Mouse (Mus musculus): ENCODE data around the gene Pdlim4. TPM values are rescaled to one million over a fixed set of nuclear protein-coding genes. Genes with fewer than 3 reads are reported as not detected.

Pdlim4 gene
- total and polyA plus RNA-seq, 2 experiments from 2014 or later: 30.9 to 47.9 TPM

DNA sequence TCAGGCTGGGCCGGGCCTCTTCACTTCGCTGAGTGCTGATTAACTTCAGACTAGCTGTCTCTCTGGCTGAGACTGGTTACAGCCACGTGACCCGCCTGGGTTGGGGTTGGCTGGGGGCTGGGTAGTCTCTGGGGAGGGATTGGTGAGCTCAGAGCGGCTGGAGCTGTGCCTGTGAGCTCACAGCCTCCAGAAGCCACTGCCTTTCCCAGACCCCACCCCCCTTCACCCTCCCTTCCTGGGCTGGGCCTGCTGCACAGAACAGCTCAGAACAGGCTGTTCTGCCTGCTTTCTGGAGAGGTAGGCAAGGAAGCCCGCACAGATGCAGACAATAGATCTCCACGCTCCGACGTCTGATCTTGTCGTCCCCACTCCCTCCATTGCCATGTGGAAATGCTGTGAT, 44.1 kb upstream of the Pdlim4 start:
- DNase-seq (peak; percentile 91), ATAC-seq (peak; percentile 99)
- Histone ChIP-seq H3K4me3 (ENCODE audit: low read depth, low read length) (no peak overlapping the region), H3K4me2 (ENCODE audit: low read depth) (peak overlapping the region; percentile 20), H3K9ac (peak overlapping the region; percentile 42), H3K9me3 (ENCODE audit: low read length) (no peaks in the 10 kb centered on the region), H3K27me3 (ENCODE audit: insufficient read depth, low read length) (no peaks in the 10 kb centered on the region), H3K36me3 (ENCODE audit: insufficient read depth) (no peaks in the 10 kb centered on the region), H3K27ac (ENCODE audit: low read depth, low read length) (peak overlapping the region; percentile 84), H3K4me1 (ENCODE audit: insufficient read depth) (peaks cover 10% of the 10 kb centered on the region)
- TF ChIP-seq CTCF (IDR thresholded peaks at IDR 0.05; ENCODE audit: low read depth): no peak
- WGBS: under 1% methylated on average over 10 of the region's 10 CpGs

DNA sequence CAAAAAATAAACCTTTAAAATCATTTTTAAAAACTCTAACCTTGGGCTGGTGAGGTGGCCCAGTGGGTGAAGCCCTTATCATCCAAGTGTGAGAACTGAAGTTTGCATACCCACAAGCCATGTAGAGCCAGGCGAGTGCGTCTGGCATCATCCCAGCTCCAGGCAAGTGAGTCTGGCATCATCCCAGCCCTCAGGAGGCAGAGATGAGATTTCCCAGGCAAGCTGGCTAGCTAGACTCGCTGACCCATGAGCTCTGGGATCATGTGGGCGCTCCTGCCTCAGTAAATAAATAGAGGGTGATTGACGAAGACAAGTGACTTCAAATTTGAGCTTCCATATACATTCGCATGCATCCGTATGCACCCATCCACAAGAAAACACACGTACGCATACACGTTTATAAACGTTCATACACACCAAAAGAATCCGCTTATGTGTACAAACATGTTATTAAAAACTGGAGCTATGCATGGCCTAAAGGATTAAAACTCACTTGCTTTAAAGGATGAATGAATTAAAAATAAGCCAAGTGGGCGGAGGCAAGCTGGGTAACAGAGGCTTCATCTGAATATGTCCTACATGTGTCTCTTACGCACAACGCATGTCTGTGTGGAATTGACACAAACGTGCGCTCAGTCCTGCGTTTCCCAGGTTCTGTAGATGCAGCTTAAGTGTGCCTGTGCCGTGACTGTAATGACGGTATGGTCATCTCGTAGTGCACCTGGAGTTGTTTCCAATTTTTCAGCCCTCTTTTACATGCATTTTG, 43.3 kb upstream of the Pdlim4 start:
- WGBS: 51% methylated on average over 21 of the region's 21 CpGs
- H3K27me3 ChIP-seq (ENCODE audit: insufficient read depth, low read length): no peaks in the 10 kb centered on the region
- ATAC-seq: no peak

DNA sequence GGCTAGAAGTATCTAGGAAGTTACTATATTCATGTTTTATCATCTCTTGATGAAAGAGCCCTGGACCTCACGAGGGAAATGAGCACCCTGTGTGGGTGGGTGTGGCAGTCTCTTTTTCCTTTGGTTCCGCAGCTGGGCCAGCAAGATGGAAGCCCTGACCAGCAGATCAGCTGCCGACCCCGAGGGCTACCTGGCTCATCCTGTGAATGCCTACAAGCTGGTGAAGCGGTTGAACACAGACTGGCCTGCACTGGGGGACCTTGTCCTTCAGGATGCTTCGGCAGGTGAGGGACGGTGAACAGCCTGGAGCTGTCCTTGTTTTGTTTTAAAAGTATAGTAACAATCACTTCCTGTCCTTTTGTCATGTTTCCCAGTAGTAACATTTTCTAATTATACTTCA, 42.5 kb upstream of the Pdlim4 start:
- H3K36me3 ChIP-seq (ENCODE audit: insufficient read depth): no peaks in the 10 kb centered on the region
- 91% methylated on average over 7 of the region's 7 CpGs for WGBS
- no peak for ATAC-seq
- H3K4me3 ChIP-seq (ENCODE audit: low read depth, low read length): no peak overlapping the region
- H3K9me3 ChIP-seq (ENCODE audit: low read length): no peaks in the 10 kb centered on the region
- H3K27me3 ChIP-seq (ENCODE audit: insufficient read depth, low read length): no peaks in the 10 kb centered on the region
- DNase-seq: no peak
- no peak overlapping the region for H3K27ac ChIP-seq (ENCODE audit: low read depth, low read length)
- no peak for TF ChIP-seq CTCF (IDR thresholded peaks at IDR 0.05; ENCODE audit: low read depth)
- H3K4me2 ChIP-seq (ENCODE audit: low read depth): no peak overlapping the region
- H3K9ac ChIP-seq: no peak overlapping the region
- H3K4me1 ChIP-seq (ENCODE audit: insufficient read depth): peaks cover 14% of the 10 kb centered on the region

More for the DNA sequence above, 43.3 kb upstream of the Pdlim4 start:
- H3K4me1 ChIP-seq (ENCODE audit: insufficient read depth): peaks cover 10% of the 10 kb centered on the region
- no peaks in the 10 kb centered on the region for H3K36me3 ChIP-seq (ENCODE audit: insufficient read depth)
- no peak overlapping the region for H3K4me2 ChIP-seq (ENCODE audit: low read depth)
- H3K27ac ChIP-seq (ENCODE audit: low read depth, low read length): peak overlapping the region; percentile 84
- H3K9ac ChIP-seq: no peak overlapping the region
- no peak overlapping the region for H3K4me3 ChIP-seq (ENCODE audit: low read depth, low read length)
- TF ChIP-seq CTCF (IDR thresholded peaks at IDR 0.05; ENCODE audit: low read depth): no peak
- H3K9me3 ChIP-seq (ENCODE audit: low read length): no peaks in the 10 kb centered on the region
- DNase-seq: peak; percentile 57

DNA sequence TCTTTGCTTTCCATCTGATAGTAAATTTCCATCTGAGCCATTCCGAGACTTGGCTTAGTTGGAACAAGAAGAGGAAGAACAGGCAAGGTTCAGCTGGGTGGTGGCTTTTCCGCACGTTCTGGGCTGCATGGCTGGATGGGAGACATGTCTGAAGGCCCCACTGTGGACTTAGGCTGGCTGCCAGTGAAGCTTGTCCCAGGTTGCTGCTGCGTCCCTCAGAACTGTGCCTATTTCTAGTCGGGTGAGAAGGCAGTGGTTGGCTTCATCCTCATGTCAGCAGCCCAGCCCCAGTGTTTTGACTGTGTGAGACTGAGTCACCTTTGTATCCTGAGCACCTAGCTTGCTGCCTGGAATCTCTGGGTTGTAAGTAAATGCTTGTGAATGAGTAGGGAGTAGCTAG, 40.1 kb upstream of the Pdlim4 start:
- no peak for ATAC-seq
- Histone ChIP-seq H3K9me3 (ENCODE audit: low read length) (no peaks in the 10 kb centered on the region), H3K4me3 (ENCODE audit: low read depth, low read length) (no peak overlapping the region), H3K27me3 (ENCODE audit: insufficient read depth, low read length) (no peaks in the 10 kb centered on the region), H3K36me3 (ENCODE audit: insufficient read depth) (no peaks in the 10 kb centered on the region), H3K9ac (no peak overlapping the region), H3K4me2 (ENCODE audit: low read depth) (no peak overlapping the region), H3K27ac (ENCODE audit: low read depth, low read length) (no peak overlapping the region), H3K4me1 (ENCODE audit: insufficient read depth) (peaks cover 12% of the 10 kb centered on the region)
- TF ChIP-seq CTCF (IDR thresholded peaks at IDR 0.05; ENCODE audit: low read depth): no peak
- WGBS: 78% methylated on average over 5 of the region's 5 CpGs
- DNase-seq: no peak

GRCm38 (mm10) chr11:54108131-54108530, 39.3 kb upstream of the Pdlim4 start:
- peaks cover 5% of the 10 kb centered on the region for H3K4me1 ChIP-seq (ENCODE audit: insufficient read depth)
- DNase-seq (no peak), ATAC-seq (no peak)
- H3K4me3 ChIP-seq (ENCODE audit: low read depth, low read length): no peak overlapping the region
- H3K27me3 ChIP-seq (ENCODE audit: insufficient read depth, low read length): no peaks in the 10 kb centered on the region
- H3K36me3 ChIP-seq (ENCODE audit: insufficient read depth): no peaks in the 10 kb centered on the region
- H3K27ac ChIP-seq (ENCODE audit: low read depth, low read length): no peak overlapping the region
- H3K9ac ChIP-seq: no peak overlapping the region
- no peaks in the 10 kb centered on the region for H3K9me3 ChIP-seq (ENCODE audit: low read length)
- TF ChIP-seq CTCF (IDR thresholded peaks at IDR 0.05; ENCODE audit: low read depth): no peak
- 70% methylated on average over 3 of the region's 3 CpGs for WGBS
- no peak overlapping the region for H3K4me2 ChIP-seq (ENCODE audit: low read depth)

DNA sequence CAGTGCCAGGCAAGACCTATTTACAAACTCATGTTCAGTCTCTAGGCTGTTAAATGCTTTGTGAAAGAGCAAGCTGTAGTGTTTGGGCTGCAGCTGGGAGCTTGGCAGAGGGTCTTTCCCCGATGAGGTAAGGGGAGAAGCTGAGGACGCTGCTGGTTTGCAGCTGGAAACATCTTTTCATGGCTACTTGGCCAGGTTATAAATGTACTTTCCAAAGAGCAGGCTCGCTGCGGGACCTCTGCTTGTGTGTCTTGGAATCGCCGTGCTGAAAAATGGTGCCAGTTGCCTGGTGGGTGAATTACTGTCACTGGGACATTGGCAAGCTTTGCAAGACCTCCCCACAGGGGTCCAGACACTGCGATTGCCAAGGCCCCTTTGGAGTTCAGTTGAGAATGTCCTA, 38.4 kb upstream of the Pdlim4 start:
- Histone ChIP-seq H3K27ac (ENCODE audit: low read depth, low read length) (no peak overlapping the region), H3K27me3 (ENCODE audit: insufficient read depth, low read length) (no peaks in the 10 kb centered on the region), H3K4me1 (ENCODE audit: insufficient read depth) (0 out of 2 replicates have a peak, but pooled peaks cover 4% of the 10 kb centered on the region), H3K4me2 (ENCODE audit: low read depth) (no peak overlapping the region), H3K9ac (no peak overlapping the region), H3K36me3 (ENCODE audit: insufficient read depth) (no peaks in the 10 kb centered on the region), H3K9me3 (ENCODE audit: low read length) (no peaks in the 10 kb centered on the region), H3K4me3 (ENCODE audit: low read depth, low read length) (no peak overlapping the region)
- peak; percentile 64 for ATAC-seq
- no peak for TF ChIP-seq CTCF (IDR thresholded peaks at IDR 0.05; ENCODE audit: low read depth)
- 43% methylated on average over 7 of the region's 7 CpGs for WGBS
- DNase-seq: peak; percentile 32

GRCm38 (mm10) chr11:54106676-54107075, 37.9 kb upstream of the Pdlim4 start:
- no peak; the same call in 1 of the 2 replicates for ATAC-seq
- WGBS: 89% methylated on average over 3 of the region's 3 CpGs
- Histone ChIP-seq H3K9ac (no peak overlapping the region), H3K27me3 (ENCODE audit: insufficient read depth, low read length) (no peaks in the 10 kb centered on the region), H3K4me3 (ENCODE audit: low read depth, low read length) (no peak overlapping the region), H3K36me3 (ENCODE audit: insufficient read depth) (no peaks in the 10 kb centered on the region), H3K4me2 (ENCODE audit: low read depth) (no peak overlapping the region), H3K9me3 (ENCODE audit: low read length) (no peaks in the 10 kb centered on the region), H3K4me1 (ENCODE audit: insufficient read depth) (0 out of 2 replicates have a peak, but pooled peaks cover 4% of the 10 kb centered on the region), H3K27ac (ENCODE audit: low read depth, low read length) (no peak overlapping the region)
- DNase-seq: no peak
- no peak for TF ChIP-seq CTCF (IDR thresholded peaks at IDR 0.05; ENCODE audit: low read depth)

Data from forebrain, postnatal 0 days (tissue).